Mouse (Mus musculus) megakaryocyte, embryonic 14.5 days (primary cell): ENCODE measurements at regions not wholly inside any gene's neighbourhood (a gene's known extent, or its start where the extent isn't known, plus 50 kb on each side); places are given as distances from the start of the nearest gene placed in this dataset.

Experiments
- FLI1 ChIP-seq: IDR thresholded peaks from 2 replicates; pipeline ENCODE4 v1.6.1; 2012; ENCODE audit warnings: low read length, inconsistent platforms, mixed read lengths
- GATA1 ChIP-seq: IDR thresholded peaks from 3 replicates; pipeline ENCODE4 v1.6.1; 2012; ENCODE audit warnings: mixed read lengths, low read length, inconsistent platforms, borderline replicate concordance

DNA sequence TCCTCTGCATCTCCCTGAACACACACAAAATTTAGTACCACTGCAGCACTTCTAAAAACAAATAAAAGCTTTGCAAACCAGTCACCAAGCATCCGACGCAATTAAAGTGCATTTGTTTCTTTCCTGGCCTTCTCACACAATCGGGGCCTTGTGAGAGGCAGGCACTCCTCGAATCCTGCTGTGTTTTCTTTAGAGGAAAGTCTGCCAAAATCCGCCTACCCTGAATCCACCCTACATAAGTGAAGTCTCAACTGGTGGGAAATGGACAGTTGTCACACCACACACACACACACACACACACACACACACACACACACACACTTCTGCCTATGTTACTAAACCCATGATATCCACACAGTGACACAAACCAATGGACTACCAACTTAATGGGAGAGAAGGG lies 737.6 kb upstream of the Sox9 start:
- TF ChIP-seq GATA1 (no peak), FLI1 (no peak)
